Mouse (Mus musculus) hindbrain, embryonic 12.5 days (tissue): ENCODE data around the gene Xrcc4. TPM values are rescaled to one million over a fixed set of nuclear protein-coding genes. Genes with fewer than 3 reads are reported as not detected.

ENCODE experiments used
- ATAC-seq: fragments of 200-750 bp; cut with Nextera tagmentation; 2 replicates; pipeline ENCODE4 v1.8.0; 2017; ENCODE audit warnings: moderate TSS enrichment; ENCODE audit not compliant: low FRiP score
- H3K27ac ChIP-seq: fragments of 300-500 bp; sonication (generic); 2 replicates; pipeline ENCODE4 v1.5.1; 2016; ENCODE audit warnings: mild to moderate bottlenecking
- H3K27me3 ChIP-seq: fragments of 300-500 bp; sonication (generic); 2 replicates; pipeline ENCODE4 v1.6.1; 2016; ENCODE audit warnings: mild to moderate bottlenecking
- H3K36me3 ChIP-seq: fragments of 300-500 bp; sonication (generic); 2 replicates; pipeline ENCODE4 v1.6.1; 2016; ENCODE audit warnings: mild to moderate bottlenecking
- H3K4me1 ChIP-seq: fragments of 300-500 bp; sonication (generic); 2 replicates; pipeline ENCODE4 v1.6.1; 2016
- H3K4me2 ChIP-seq: fragments of 300-500 bp; sonication (generic); replicated peaks from 2 replicates; pipeline ENCODE4 v1.6.1; 2016; ENCODE audit warnings: mild to moderate bottlenecking
- H3K4me3 ChIP-seq: fragments of 300-500 bp; sonication (generic); 2 replicates; pipeline ENCODE4 v1.5.1; 2016; ENCODE audit warnings: mild to moderate bottlenecking
- H3K9ac ChIP-seq: fragments of 300-500 bp; sonication (generic); 2 replicates; pipeline ENCODE4 v1.6.1; 2016; ENCODE audit warnings: mild to moderate bottlenecking, moderate library complexity
- H3K9me3 ChIP-seq: fragments of 300-500 bp; sonication (generic); replicated peaks from 2 replicates; pipeline ENCODE4 v1.6.1; 2016; ENCODE audit warnings: mild to moderate bottlenecking
- WGBS: fragments of 180-500 bp; shearing (Covaris S2); methylation state at CpG from one replicate; pipeline ENCODE4 v1.1.7; 2016; 5-methylcytosine and 5-hydroxymethylcytosine counted together
- polyA plus RNA-seq: library from polyadenylated mRNA; unstranded; fragments of >200 nt; fragmentation: Nextera tagmentation; extraction: Ambion mirVana; gene quantifications from 2 replicates; pipeline ENCODE4 v1.2.1, GENCODE M21; 2016

The Xrcc4 gene
- polyA plus RNA-seq, 1 experiment from 2014 or later, result 11.5 TPM

DNA sequence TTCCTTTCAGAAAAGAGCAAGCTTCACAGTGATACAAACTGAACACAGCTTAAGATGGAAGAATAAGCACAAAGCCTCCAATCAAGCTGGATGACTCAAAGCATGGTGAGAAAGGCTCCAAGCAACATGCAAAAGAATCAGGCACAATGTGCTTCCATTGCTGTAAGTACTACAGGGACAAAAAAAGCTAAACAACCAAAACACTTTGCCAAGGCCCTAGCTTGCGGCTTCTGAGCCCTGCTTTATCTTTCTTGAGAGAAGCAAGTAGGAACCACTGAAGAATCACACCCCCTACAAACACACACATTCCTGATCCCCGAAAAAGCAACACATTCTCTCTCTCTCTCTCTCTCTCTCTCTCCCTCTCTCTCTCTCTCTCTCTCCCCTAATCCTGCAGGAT, 56.9 kb downstream of the Xrcc4 start:
- no peak overlapping the region for H3K27ac ChIP-seq
- no peak for ATAC-seq

GRCm38 (mm10) chr13:90030911-90031310, 58.5 kb downstream of the Xrcc4 start:
- Histone ChIP-seq H3K36me3 (no peaks in the 10 kb centered on the region), H3K27me3 (no peaks in the 10 kb centered on the region), H3K4me3 (no peak overlapping the region), H3K9me3 (no peaks in the 10 kb centered on the region), H3K4me1 (no peaks in the 10 kb centered on the region), H3K4me2 (no peak overlapping the region), H3K9ac (no peak overlapping the region), H3K27ac (no peak overlapping the region)
- WGBS, result 71% methylated on average over 3 of the region's 3 CpGs
- ATAC-seq, result no peak

More for the DNA sequence above, 56.9 kb downstream of the Xrcc4 start:
- whole genome bisulfite sequencing, result 35% methylated on average over 2 of the region's 2 CpGs
- H3K9ac ChIP-seq, result no peak overlapping the region
- H3K27me3 ChIP-seq, result no peaks in the 10 kb centered on the region
- no peak overlapping the region for H3K4me3 ChIP-seq
- H3K4me1 ChIP-seq, result no peaks in the 10 kb centered on the region
- no peak overlapping the region for H3K4me2 ChIP-seq
- H3K36me3 ChIP-seq, result no peaks in the 10 kb centered on the region
- no peaks in the 10 kb centered on the region for H3K9me3 ChIP-seq

- Histone ChIP-seq H3K4me3 (no peak overlapping the region), H3K27ac (no peak overlapping the region), H3K36me3 (no peaks in the 10 kb centered on the region), H3K9ac (no peak overlapping the region), H3K4me2 (no peak overlapping the region), H3K27me3 (no peaks in the 10 kb centered on the region), H3K4me1 (peaks cover 2% of the 10 kb centered on the region; the same call in 1 of the 2 replicates), H3K9me3 (no peaks in the 10 kb centered on the region)
- ATAC-seq, result no peak
- 66% methylated on average over 3 of the region's 3 CpGs for WGBS
These were observed 76.8 kb downstream of the Xrcc4 start for GRCm38 (mm10) chr13:90012620-90013019.

DNA sequence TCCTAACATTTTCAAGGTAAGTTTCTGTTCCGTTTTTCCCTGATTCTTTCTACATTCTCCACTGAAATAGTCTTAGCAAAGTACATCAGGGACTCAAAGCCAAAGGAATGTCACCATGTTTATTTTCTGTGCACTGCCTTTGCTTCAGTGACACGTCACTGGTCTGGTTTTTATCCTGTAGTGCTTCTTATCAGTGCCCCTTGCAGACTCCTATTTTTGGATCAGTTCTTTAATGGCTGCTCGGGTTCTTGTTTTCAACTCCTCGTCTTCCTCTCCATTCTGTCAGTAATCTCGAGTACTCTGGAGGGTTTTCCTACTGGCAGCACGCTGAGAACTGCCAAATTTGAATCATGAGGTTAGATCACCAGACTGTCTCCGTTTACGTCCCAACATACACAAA, 77.2 kb downstream of the Xrcc4 start:
- 70% methylated on average over 8 of the region's 8 CpGs for WGBS
- no peak overlapping the region for H3K27ac ChIP-seq
- H3K9me3 ChIP-seq, result no peaks in the 10 kb centered on the region
- H3K4me2 ChIP-seq, result no peak overlapping the region
- no peaks in the 10 kb centered on the region for H3K27me3 ChIP-seq
- no peaks in the 10 kb centered on the region for H3K36me3 ChIP-seq
- no peak for ATAC-seq
- no peak overlapping the region for H3K9ac ChIP-seq
- no peak overlapping the region for H3K4me3 ChIP-seq
- H3K4me1 ChIP-seq, result peaks cover 2% of the 10 kb centered on the region; the same call in 1 of the 2 replicates

DNA sequence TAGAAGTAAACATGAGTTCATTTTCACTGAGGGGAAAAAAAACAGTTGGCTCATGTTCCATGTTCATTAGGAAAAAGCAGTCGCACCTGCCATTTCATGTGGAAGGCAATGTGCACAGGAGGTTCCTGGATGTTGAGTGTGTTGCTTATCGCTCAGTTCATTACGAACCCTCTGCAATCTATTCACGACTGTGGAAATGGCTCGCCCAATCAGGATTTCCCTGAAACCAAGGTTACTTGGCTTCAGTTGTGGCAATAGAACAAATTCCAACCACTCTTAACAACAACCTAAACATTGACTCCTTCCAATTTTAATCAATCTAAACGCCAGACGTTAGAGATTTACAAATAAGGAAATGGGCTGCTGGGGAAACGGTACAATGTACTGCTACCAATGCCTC, 78.3 kb downstream of the Xrcc4 start:
- no peak for ATAC-seq
- Histone ChIP-seq H3K4me1 (peaks cover 2% of the 10 kb centered on the region; the same call in 1 of the 2 replicates), H3K27ac (no peak overlapping the region), H3K36me3 (no peaks in the 10 kb centered on the region), H3K4me3 (no peak overlapping the region), H3K9ac (no peak overlapping the region), H3K9me3 (no peaks in the 10 kb centered on the region), H3K27me3 (no peaks in the 10 kb centered on the region), H3K4me2 (no peak overlapping the region)
- WGBS, result 83% methylated on average over 8 of the region's 8 CpGs

DNA sequence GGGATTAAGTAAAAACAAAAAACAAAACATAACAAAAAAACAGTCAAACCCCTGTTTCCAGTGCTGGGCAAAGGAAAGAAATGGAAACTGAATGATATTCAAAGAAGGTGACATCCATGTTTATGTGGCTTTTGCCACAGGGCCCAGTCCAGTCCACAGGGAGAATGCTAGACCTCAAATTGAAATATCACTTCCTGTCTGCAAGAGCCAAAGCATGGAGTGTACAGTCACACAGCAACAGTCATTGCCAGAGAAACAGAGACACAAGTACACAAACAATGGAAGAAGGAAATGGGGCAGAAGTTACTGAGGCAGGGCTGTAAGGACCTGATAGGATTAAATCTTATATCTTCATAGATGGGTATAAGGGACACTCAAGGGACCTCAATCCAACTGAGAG, 79.6 kb downstream of the Xrcc4 start:
- Histone ChIP-seq H3K4me3 (no peak overlapping the region), H3K4me2 (no peak overlapping the region), H3K27me3 (no peaks in the 10 kb centered on the region), H3K9ac (no peak overlapping the region), H3K9me3 (no peaks in the 10 kb centered on the region), H3K36me3 (no peaks in the 10 kb centered on the region), H3K4me1 (peaks cover 2% of the 10 kb centered on the region; the same call in 1 of the 2 replicates), H3K27ac (no peak overlapping the region)
- ATAC-seq, result no peak

GRCm38 (mm10) chr13:90005561-90005960, 83.8 kb downstream of the Xrcc4 start:
- Histone ChIP-seq H3K4me3 (no peak overlapping the region), H3K27me3 (no peaks in the 10 kb centered on the region), H3K36me3 (no peaks in the 10 kb centered on the region), H3K4me1 (no peaks in the 10 kb centered on the region), H3K27ac (no peak overlapping the region), H3K4me2 (no peak overlapping the region), H3K9me3 (no peaks in the 10 kb centered on the region), H3K9ac (no peak overlapping the region)
- WGBS, result 97% methylated on average over 1 of the region's 1 CpGs
- ATAC-seq, result no peak

GRCm38 (mm10) chr13:89997531-89997930, 91.9 kb downstream of the Xrcc4 start:
- Histone ChIP-seq H3K4me1 (0 out of 2 replicates have a peak, but pooled peaks cover 4% of the 10 kb centered on the region), H3K36me3 (no peaks in the 10 kb centered on the region), H3K4me2 (no peak overlapping the region), H3K4me3 (no peak overlapping the region), H3K27me3 (no peaks in the 10 kb centered on the region), H3K9ac (no peak overlapping the region), H3K9me3 (no peaks in the 10 kb centered on the region), H3K27ac (no peak overlapping the region)
- no peak; the same call in 1 of the 2 replicates for ATAC-seq

GRCm38 (mm10) chr13:89986087-89986486, 103.3 kb downstream of the Xrcc4 start:
- no peak overlapping the region for H3K27ac ChIP-seq
- ATAC-seq, result no peak
- H3K9ac ChIP-seq, result no peak overlapping the region
- no peaks in the 10 kb centered on the region for H3K27me3 ChIP-seq
- no peak overlapping the region for H3K4me2 ChIP-seq
- H3K4me3 ChIP-seq, result no peak overlapping the region
- WGBS, result 33% methylated on average over 2 of the region's 2 CpGs
- H3K4me1 ChIP-seq, result peaks cover 3% of the 10 kb centered on the region
- no peaks in the 10 kb centered on the region for H3K36me3 ChIP-seq
- H3K9me3 ChIP-seq, result no peaks in the 10 kb centered on the region

- Histone ChIP-seq H3K27me3 (no peaks in the 10 kb centered on the region), H3K9ac (no peak overlapping the region), H3K9me3 (no peaks in the 10 kb centered on the region), H3K4me1 (no peaks in the 10 kb centered on the region), H3K4me3 (no peak overlapping the region), H3K27ac (no peak overlapping the region), H3K36me3 (no peaks in the 10 kb centered on the region), H3K4me2 (no peak overlapping the region)
- 87% methylated on average over 3 of the region's 3 CpGs for WGBS
- ATAC-seq, result no peak
These were observed 118.5 kb downstream of the Xrcc4 start for GRCm38 (mm10) chr13:89970940-89971339.

DNA sequence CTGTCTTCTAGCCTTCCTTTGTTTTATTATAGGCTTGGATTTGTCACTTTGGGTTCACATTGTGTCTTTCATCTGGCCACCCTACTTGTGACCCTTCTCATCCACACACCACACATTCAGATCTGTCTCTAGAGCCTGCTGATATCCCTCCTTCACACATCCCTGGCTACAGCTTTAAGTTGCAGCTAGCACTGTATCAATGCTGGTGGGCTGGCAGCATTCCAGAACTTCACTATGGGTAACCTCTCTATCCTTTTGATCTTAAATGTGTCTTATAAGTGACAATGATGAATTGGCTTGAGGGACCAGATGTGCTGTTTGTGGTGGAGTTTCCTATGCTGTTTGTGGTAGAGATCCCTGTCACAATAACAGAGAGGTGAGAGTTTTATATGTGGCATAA, 120.7 kb downstream of the Xrcc4 start:
- Histone ChIP-seq H3K27me3 (no peaks in the 10 kb centered on the region), H3K4me1 (no peaks in the 10 kb centered on the region), H3K36me3 (no peaks in the 10 kb centered on the region), H3K27ac (no peak overlapping the region), H3K9me3 (no peaks in the 10 kb centered on the region), H3K9ac (no peak overlapping the region), H3K4me2 (no peak overlapping the region), H3K4me3 (no peak overlapping the region)
- no peak for ATAC-seq

- Histone ChIP-seq H3K27me3 (no peaks in the 10 kb centered on the region), H3K4me3 (no peak overlapping the region), H3K4me1 (no peaks in the 10 kb centered on the region), H3K9me3 (no peaks in the 10 kb centered on the region), H3K36me3 (no peaks in the 10 kb centered on the region), H3K27ac (no peak overlapping the region), H3K9ac (no peak overlapping the region), H3K4me2 (no peak overlapping the region)
- no peak for ATAC-seq
- 58% methylated on average over 2 of the region's 2 CpGs for WGBS
These were observed 145.1 kb downstream of the Xrcc4 start for GRCm38 (mm10) chr13:89944354-89944753.

DNA sequence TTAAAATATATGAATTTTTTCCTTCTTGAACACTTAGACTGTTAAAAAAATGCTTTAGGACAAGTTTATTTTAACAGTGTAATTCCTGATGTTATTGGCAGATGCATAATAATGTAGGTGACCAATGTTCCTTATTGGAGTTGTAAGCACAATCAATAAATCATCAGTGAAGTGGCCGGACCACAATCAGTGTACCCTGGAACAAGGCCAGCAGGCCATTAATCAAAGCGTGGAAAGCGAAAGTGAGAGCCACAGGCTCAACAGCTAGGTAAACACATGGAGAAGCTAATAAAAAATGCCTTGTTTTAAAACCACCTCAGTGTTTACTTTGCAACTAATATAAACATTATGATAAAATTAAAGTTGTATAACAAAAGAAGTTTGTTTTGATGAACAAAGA, 159.9 kb downstream of the Xrcc4 start:
- H3K4me3 ChIP-seq, result no peak overlapping the region
- ATAC-seq, result no peak

More for the DNA sequence above, 159.9 kb downstream of the Xrcc4 start:
- WGBS, result 30% methylated on average over 3 of the region's 3 CpGs
- H3K27ac ChIP-seq, result no peak overlapping the region
- no peaks in the 10 kb centered on the region for H3K27me3 ChIP-seq
- no peaks in the 10 kb centered on the region for H3K4me1 ChIP-seq
- H3K9ac ChIP-seq, result no peak overlapping the region
- no peaks in the 10 kb centered on the region for H3K9me3 ChIP-seq
- no peak overlapping the region for H3K4me2 ChIP-seq
- no peaks in the 10 kb centered on the region for H3K36me3 ChIP-seq
